Mouse (Mus musculus) kidney, postnatal 36 days (tissue): ENCODE measurements around the gene Gm49661.

ENCODE experiments used
- DNase-seq, 2 experiments: peaks; one replicate each; pipeline ENCODE4 v3.0.0; 2021 to 2022; ENCODE audit warnings: mixed read lengths in 2 of 2

Gene Gm49661

DNA sequence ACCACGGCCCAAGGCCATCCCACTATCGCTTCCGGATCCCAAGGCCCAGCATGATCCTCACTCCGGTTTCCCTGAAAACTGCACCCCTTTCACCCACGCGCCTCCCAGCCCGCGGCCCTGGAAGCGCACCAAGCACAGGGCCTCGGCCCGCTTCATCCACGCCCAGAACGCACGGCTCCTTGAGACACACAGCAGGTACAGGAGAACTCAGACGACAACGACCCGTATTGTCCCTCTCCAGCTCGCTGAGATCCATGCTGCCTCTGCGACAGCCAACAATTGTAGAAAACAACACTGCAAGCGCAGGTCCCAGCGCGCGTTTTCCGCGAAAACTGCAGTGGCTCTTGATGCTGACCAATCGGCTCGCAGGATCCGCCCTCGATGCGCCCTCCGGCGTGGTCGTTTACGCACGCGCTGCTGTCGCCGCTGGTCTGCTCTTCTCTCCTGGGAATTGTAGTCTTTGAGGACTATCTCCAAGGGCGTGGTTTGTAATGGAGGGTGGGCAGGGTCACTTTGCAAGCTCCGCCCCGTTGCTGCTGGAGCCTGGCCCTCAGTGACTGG is 3.4 kb downstream of the Gm49661 start:
- peak; percentile 97 to 98 for DNase-seq

DNA sequence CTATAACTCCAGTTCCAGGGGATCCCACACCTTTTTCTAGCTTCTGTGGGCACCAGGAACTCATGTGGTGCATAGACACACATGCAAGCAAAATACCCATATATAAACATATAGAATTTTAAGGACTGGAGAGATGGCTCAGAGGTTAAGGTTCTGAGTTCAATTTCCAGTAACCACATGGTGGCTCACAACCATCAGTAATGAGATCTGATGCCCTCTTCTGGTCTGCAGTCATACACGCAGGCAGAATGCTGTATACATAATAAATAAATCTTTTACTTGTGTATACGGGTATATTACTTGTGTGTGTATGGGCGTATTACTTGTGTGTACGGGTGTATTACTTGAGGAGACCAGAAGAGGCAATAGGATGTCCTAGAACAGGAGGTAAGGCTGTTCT is 5.3 kb downstream of the Gm49661 start:
- DNase-seq, result no peak

DNA sequence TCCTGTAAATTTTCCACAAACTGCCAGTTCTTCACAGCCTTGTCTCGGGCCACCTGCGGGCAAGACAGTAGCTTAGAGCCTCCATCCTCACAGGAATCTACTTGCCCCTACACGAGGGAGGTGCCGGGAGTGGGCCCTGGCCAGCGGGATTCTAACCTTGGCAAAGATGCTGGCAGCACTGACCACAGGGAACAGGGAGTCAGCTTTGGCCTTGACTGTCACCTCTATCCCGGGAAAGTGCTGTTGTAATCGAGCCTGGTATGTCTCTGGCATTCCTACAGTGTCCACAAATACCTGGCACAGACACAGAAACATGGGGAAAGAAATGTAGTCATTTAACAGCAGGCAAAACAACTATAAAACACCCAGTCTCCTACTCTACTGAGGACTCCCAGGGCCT is 9.4 kb downstream of the Gm49661 start:
- no peak for DNase-seq

DNA sequence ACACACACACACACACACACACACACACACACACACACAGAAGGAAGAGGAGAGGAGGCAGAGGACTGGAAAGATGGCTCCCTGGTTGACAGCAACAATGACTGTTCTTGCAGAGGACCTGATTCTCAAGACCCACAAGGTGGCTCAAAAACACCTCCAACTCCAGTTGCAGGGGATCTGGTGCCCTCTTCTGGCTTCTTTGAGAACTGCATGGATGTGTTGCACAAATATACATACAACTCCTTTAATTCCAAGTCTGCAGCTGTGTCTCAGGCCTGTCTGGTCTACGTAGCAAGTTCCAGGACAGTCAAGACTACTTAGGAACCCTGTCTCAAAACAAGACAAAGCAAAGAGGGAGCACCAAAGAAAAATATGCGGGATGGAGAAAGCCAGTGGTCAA is 12.5 kb downstream of the Gm49661 start:
- peak in 1 of 2 experiments; percentile 85 for DNase-seq

DNA sequence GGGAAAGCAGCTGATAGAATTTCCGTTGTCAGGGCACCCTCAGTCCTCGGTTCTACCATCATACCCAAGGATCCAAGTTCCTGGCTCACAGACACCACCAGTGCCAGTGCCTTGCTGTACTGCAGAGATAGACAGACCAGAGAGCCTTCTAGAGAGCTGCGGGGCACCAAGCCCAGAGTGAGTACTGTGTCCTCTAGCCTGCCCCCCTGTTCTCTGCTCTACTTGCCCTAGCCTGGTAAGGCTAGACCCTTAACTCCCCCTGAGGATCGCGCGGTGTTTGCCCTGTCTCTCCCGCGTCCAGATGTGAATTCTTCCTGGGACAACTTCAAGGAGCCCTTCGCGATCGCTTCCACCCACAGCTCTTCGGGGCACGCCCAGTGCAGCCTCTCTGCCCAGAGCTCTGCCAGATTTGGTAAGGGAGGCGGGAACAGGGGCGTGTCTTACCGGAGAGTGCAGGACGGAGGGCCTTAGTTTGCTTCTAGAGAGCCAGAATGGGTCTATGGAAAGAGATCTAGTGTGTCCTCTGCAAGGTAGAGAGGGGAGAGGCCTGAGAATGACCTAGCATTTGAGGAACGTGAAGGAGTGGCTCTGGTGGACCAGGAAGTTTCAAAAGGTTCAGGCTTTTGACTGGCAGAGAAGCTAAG is 16.5 kb downstream of the Gm49661 start:
- DNase-seq, result peak; percentile 53 to 76

DNA sequence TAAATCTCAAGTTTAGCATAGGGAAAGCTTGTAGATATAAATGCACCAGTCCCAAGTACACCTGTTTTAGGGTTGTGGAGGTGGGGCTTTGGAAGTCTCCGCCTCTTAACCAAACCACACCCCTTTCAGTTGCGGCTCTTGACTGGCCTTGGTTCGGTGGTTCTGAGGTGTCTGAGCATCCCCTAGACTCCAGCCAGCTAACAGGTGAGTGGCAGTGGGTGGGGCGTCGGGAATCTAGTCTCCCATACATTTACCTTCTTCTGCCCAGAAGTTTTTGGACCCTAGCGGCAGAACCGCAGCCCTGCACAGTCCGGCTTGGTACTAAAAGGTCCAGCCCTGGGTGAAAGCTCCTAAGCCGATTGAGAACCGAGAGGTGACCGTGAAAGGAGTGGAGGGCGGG is 19.5 kb downstream of the Gm49661 start:
- DNase-seq, result no peak

DNA sequence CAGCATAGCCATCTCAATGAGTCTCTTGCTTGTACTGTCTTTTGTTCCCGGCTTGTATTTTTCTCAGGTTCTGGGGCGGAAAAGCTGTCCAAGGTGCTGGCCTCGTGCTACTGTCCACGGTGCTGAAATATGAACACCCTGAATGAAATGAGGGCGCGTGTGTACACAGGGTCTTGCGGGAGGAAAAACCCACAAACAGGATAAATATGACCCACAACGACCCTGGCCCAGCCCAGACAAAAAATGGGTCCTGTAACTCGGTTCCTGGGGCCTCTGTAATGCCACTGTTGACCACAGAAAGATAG is 22.0 kb downstream of the Gm49661 start:
- DNase-seq, result peak; percentile 41 to 80

DNA sequence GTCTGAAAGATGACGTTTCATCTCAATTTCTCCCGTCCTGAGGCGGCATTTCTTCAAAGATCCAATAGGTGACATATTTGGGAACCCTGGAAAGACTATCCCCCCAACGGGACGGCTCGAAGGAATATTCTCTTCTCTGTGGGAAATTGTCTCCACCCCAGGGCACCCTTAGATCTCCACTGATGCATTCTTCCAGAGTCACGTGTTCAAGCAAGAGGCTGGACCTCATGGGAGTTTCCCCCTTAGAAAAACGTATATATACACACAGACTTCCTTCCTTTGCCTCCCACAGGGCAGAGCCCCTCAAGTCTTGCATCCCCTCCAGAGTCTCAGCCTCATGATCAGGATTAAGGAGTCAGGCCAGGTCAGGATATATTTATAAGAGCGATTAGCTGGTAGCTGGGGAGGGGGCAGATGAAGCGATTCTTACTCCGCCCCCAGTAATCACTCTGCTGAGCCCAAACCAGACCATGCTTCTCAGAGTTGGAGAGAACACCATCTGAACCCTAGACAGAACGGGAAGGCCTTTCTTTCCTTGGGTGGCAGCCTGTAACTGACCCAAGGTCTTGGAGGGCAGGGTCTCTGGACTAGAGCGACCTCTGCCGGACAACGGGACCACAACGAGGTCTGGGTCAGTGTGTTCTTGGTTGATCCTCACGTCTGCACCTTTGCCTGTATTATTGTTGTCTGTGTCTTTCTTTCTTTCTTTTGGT is 22.5 kb downstream of the Gm49661 start, which contains the start of gene Rtbdn:
Gene Rtbdn (plus strand): TSS at position 464 of the 713 bp plus-strand sequence.
- no peak for DNase-seq

DNA sequence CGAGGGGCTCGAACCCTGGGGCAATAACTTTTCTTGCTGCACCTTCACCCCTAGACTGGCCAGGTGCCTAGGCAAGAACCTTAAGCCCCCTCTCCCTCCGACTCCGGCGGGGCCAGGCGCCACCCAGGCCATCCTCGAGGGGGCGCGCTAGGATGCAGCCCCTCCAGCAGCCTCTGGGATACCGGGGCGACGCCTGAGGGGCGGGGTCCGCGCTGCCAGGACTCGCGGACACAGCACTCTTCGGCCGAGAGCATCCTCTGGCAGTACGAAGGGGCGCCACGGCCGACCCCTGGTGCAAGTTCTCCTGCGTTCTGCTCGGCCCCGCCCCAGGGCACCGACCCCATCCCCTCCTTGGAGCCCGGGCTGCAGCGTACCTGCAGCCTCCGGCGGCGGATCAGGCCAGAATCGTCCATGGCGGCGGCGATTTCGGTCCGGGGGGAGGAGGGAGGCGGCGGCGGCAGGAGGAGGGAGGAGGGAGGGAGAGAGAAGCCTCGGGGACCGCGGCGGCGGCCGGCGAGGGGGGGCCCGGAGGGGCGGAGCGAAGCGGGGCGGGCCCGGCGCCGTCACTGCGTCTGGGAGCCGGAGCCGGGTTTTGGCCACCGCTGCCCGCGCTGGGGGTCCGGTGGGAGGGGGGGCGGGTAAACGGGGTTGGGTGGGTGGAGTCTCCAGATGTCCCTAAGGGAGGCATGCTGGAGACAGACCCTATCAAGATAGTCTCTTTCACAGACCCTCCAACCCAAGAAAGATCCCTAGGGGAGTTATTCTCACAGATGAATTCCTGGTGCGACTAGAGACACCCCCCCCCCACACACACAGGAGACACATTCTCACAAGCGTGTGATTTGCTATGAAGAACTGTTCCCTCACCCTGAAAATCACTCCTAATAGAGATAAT is 23.4 kb downstream of the Gm49661 start:
- DNase-seq, result no peak

DNA sequence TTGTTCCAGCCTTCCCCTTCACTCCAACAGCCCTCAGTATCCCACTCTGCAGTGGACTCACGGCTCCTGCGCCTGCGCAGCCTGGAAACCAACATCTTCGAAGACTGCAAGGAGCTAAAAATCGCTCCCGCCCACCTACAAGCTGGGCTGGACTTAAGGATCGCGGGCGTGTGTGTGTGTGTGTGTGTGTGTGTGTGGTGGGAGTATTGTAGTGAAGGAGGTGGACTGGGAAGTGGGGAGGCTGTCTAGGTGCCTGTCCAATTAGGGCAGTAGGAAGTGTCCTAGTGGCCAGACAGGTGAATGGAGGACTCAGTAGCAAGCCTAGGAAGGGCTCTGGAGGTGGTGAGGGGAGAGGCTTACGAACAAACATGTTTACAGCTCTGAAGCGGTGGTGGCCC is 24.0 kb downstream of the Gm49661 start:
- DNase-seq, result no peak

DNA sequence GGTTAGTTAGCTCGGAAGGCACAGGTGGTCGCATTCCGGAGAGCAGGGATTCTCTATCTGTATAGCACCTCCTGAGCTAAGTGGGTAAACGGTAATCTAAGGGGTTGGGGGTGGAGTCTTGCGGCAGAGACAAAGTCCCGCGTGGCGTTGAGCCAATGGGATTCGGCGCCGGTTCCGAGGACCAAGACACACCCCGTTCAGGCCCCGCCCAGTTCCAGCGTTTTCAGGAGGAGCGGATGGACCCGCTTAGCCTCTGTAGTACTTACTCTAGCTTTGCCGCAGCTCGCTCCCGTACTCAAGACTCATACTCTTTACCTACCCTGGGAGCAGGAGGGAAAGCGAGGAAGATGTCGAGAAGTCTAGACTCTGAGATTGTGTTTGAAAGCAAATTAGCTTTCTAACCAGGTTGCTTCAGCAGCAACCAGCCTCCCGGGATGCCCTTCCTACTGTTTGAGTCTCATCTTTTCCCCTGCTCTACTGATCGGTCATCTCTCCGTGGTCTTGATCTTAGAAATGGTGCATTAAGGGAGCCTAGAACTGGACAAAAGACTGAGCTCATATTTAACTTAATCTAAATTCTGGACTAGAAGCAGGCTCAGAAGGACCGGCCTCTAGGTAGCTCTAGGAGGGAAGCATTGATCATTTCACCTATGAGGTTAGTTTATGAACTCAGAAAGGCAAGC is 24.6 kb downstream of the Gm49661 start:
- peak; percentile 41 to 62 for DNase-seq

DNA sequence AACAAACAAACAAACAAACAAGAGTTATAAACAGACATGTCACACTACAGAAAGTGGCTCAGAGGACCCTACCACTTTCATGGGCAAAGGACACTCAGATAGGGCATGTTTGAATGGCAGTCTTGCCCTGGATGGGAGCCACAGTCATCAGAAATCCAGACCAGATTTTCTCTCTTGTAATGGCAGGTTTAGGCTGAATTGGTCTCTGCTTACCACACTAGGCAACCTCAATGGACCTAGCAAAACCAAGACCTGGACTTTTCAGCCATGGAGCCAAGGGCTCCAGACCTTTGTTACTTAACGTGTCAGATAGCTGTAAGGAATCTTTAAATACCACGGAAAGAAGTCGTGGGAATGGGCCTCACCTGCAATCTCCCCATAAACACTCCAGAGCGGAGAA is 25.5 kb downstream of the Gm49661 start:
- no peak for DNase-seq

DNA sequence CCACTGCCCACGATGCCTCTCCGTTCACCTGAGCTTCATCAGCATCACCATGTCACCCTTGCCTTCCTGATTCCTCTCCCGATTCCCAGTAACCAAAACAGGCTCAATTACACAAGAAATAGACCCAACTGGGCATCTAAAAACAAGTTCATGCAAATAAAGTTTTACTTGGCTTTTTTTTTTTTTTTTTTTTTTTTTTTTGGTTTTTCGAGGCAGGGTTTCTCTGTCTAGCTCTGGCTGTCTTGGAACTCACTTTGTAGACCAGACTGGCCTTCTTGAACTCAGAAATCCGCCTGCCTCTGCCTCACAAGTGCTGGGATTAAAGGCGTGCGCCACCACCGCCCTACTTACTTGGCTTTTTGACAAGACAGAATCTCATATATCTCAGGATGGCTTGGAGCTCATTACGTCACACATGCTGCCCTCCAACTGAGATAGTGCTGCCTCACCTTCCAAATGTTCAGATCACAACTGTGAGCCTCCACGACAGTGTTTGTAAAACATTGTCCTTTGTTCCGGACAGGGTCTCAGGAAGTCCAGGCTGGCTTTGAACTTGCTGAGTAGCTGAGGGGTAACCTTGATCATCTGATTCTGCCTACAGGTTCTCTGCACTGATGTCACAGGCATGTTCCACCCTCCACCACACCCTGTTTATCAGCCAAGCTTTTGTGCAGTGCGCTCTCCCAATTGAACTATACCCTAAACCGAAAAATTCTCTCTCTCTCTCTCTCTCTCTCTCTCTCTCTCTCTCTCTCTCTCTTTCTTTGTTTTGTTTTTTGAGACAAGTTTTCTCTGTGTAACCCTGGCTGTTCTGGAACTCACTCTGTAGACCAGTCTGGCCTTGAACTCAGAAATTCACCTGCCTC is 31.4 kb downstream of the Gm49661 start:
- DNase-seq, result no peak

DNA sequence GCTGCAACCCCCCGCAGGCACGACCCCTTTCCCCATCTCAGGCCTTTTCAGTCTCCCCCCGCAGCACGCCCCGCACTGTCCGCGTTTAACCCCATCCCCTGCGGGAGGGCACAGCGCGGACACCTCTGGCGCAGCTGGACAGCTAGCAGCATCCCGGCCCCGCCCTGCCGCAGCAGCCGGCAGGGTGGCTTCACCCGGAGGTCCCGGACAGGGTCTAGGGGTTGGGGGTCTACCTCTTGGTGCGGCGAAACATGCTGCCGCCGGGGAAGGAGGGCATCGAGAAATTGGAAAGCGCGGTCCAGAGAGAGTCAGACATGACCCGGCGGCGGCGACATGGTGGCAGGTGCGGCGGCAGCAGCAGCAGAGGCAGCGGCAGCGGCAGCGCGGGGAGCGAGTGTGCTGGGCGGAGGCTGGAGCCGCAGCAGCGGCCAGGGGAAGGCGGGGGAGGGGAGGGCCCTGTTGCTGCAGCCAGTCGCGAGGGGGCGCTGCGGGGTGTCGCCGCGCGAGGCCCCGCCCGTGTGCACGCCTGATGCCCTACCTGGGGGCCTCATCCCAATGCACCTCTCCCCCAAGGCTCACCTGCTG is 32.2 kb downstream of the Gm49661 start, which contains the start of gene Mast1:
Gene Mast1 (minus strand): TSS at position 398 of the 585 bp plus-strand sequence.
- peak; percentile 28 to 83 for DNase-seq

DNA sequence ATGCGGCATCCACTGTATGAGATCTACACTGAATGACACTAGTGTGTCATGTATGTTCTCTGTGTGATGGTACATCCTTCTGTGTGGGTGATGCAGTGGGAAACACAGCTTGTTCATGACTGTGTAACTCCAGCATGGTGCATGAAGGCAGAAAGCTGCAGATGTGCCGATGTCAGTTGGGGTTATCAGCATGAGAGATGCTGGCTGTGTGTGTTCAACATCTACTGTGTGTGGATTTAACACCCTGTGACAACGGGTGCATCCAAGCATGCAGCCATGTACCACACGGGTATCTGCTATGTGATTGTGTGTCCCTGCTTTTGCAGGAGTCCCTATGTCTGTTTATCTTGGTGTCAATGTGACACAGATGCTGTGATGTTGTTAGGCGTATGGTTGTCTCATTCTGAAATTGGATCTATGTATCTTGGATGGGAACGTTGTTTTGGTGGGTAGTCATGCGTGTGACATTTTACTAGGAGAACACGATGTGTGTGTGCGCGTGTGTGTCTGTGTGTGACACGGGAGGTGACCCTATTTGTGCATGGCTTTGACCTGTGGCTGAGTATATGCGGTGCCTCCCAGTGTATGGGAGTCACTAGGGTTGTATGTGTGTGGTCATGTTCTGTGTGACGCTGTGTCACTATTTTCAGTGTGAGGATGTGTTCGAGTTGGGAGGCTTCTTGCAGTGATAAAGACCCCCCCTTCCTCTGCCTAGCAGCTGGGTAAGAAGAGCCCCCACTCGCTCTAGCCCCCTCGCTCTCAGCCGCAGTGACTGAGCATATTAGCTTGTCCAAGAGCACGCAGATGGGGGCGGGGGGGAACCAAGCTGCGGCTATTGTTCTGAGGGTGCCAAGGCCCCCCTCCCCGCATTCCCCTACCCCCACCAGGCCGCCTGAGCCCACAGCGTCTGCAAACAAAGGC is 32.9 kb downstream of the Gm49661 start:
- no peak for DNase-seq

DNA sequence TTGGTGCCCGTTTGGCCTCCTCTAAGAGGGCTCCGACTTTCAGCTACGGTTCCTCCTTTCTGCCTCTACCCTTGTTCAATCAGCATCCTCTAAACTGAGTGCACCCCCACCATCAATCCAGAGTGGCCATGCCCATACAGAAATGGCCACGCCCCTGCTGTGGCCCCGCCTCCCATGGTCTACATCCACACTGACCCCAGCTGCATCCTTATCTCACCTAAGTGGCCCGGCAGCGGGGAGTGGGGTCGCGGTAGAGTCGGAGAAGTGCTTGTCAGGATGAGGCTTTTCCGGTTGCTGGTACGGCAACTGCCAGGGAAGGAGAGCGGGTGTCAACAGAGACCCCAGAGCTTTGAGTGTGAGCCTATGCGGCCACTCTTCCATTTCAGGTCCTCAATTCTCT is 33.7 kb downstream of the Gm49661 start:
- no peak for DNase-seq

DNA sequence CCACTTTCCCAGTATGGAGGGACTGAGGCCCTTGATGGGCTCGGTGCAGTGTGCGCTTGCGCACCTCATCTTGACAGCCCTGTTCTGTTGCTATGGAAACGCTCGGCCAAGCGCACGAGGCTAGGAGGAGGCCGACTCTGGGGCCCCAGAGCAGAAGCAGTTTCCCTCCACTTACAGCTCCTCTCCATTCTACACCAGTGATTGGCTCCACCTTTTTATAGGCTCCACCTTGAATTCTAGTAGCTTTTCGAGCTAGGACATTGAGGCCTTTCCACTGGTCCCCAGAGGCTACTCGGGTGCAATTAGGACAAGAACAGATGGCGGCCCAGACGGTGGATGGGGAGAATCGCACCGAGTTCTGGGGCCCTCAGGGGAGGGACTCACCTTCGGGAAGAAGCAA is 34.4 kb downstream of the Gm49661 start:
- no peak for DNase-seq

DNA sequence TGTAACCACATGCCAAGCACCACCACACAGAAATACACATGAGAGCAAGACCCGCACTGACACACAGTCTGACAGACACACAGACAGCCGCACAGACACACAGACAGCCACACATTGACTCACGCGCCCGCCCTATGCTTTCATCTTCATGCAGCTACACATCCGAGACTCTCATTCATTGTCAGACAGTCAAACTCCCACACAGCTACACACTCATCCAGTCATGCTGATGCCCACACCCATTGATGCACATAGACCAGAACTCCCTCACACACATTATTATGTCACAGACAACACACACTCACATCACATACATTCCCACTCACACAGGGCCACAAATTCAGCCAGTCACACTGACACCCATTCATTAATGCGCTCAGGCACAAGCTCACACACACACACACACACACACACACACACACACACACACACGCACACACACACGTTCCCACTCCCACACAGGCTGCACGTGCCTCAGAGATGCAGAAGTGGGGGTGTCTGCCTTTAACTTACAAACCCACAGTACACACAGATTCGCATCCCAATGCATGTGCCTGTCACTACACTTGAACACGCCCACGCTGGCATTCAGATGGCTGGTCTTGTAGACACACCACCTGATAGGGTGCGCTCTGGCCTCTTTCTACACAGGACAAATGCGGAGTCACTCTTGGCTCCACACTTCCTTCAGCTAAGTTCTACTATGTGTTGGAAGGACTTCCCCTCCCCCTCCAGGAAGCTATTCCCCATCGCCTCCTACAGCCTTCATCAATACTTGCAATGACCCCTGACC is 35.3 kb downstream of the Gm49661 start:
- no peak for DNase-seq

DNA sequence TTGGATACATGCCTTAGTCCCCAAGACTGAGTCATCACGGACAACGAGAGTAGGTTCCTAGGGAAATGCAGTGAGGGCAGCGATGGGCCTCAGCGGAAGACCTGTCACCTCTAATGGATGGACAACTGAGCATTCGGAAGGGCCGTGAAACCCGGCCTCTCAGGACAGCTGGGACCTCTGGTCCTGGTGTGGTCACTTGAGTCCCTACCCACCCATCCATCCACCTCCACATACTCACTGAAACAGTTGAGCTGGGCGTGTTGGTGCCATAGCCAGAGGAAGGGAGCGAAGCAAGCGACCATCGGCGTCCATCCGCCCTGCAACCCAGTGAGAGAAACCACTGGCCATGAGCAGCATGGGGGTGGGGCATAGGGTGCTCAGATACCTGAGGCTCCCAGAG is 38.7 kb downstream of the Gm49661 start:
- DNase-seq, result no peak
